Mouse (Mus musculus): ENCODE data around the gene Unc5a. TPM values are rescaled to one million over a fixed set of nuclear protein-coding genes. Genes with fewer than 3 reads are reported as not detected.

Unc5a gene
- total RNA-seq, 2 experiments from 2014 or later: 7.5 to 7.9 TPM

DNA sequence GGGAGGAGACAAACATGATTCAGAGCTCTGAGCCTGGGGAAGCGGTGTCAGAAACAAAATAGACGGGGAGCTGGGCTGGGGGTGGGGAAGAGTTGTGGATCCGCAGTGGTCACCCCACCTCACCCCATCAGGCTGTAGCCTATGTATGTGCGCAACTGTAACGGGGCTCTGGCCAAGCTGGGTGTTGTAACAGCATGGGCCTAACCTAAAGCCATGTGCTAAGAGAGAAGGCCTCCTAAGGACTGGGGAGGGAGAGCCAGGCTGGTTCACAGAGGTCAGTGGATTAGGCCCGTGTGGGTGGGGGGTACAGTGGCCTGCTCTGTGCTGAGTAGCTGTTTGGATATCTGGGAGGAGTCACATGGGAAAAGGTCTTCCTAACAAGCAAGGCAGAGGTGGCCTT lies 10.6 kb downstream of the Unc5a start:
- Histone ChIP-seq H3K27ac (no peak overlapping the region), H3K4me3 (no peak overlapping the region)
- intact Hi-C loops (cut with DNase I): no loop called here
- no peak for DNase-seq
- no peak for TF ChIP-seq CTCF (IDR thresholded peaks at IDR 0.05)

DNA sequence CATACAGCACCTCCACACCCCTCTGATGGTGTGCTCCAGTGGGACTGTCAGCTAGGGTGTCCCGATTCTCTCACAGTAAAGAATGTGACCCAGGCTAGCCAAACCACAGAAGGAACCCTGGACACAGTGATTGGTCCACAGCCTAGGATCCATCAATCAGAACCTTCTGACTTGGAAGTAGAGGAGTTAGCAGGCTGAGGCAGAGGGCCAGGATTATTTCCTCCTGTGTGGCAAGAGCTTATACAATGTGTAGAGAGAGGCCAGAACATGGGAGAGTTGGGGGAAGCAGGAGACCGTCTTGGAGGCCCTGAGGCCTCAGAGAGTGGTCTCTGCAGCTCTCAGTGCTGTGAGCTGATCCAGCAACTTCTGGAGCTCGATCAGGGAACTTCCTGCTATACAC lies 11.3 kb downstream of the Unc5a start:
- no peak for DNase-seq
- H3K4me3 ChIP-seq: no peak overlapping the region
- intact Hi-C loops (cut with DNase I): no loop called here
- H3K27ac ChIP-seq: no peak overlapping the region
- no peak for TF ChIP-seq CTCF (IDR thresholded peaks at IDR 0.05)

DNA sequence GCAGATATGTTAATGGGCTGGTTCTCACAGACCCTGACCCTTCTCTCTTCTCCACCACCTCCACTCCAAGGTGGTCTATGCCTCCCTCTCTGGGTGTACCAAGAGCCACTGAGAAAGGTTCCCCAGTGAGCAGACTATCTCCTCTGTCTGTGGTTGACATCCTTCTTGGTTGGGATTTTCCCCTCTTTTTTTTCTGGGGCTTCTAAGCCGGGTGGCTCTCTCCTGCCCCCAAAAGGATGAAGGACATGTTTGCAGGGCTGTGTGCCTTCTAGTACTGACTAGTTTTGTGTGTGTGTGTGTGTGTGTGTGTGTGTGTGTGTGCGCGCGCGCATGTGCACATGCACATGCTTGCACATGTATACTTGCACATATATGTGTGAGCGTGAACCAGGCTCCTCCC lies 16.0 kb downstream of the Unc5a start:
- Histone ChIP-seq H3K4me3 (no peak overlapping the region), H3K27ac (no peak overlapping the region)
- TF ChIP-seq CTCF (IDR thresholded peaks at IDR 0.05): peak; percentile 17; the same call in 1 of the 2 replicates
- intact Hi-C loops (cut with DNase I): no loop called here
- DNase-seq: no peak

DNA sequence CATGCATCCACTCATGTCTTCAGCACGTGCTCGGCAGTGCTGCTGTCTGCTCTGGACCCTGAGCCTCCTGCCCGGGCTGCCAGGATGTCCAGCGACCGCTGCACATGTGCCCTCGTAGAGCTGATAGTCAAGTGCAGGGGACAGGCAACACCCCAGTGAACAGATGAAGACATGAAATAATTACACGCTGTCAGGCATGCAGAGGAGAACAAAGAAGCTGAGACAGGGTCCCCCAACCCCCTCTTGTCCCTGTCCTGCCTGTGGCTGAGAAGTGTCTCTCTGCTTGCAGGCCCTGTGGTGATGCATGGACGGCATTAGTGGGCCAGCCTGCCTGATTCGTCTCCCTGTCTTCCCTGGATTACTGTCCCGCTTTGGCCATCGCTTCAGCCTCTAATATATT lies 18.3 kb downstream of the Unc5a start:
- Histone ChIP-seq H3K27ac (no peak overlapping the region), H3K4me3 (no peak overlapping the region)
- TF ChIP-seq CTCF (IDR thresholded peaks at IDR 0.05): no peak
- DNase-seq: no peak
- intact Hi-C loops (cut with DNase I): no loop called here

DNA sequence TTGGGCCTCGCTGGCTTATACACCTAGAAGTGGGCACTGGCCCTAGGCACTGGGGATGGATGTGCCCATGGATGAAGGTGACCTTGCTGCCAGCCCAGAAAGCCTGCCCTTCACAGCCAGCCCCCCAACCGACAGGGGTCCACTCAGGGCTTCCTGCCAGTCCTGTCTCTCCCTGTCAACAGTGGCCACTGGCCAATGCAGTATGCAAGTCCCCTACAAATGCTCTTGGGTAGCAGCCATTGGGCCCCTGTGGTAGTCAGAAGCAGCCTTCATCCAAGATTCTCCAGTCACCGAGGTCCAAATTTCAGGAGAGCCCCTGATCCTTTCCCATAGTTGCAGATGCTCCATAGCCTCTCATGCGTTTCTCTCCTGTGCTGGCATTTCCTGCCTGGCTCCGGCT lies 19.4 kb downstream of the Unc5a start:
- intact Hi-C loops (cut with DNase I): no loop called here
- no peak overlapping the region for H3K4me3 ChIP-seq
- TF ChIP-seq CTCF (IDR thresholded peaks at IDR 0.05): no peak
- DNase-seq: no peak
- H3K27ac ChIP-seq: no peak overlapping the region

DNA sequence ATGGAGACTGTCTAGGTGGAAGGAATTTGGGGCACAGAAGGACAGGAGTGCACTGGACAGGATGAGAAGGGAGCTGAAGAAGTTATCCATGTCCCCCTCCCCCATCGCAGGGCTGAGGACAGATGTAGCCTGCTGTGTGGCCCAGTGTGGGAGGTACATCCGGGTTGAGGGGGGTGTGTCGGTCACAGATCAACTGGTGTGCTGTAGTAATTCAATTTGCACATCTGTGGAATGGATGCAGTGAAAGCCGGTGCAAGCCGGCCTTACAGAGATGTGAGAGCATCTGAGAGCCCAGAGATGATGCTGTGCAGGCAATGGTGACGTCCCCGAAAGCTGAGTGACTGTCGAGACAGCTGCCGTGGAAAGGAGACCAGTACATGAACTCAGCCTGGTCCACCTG lies 20.3 kb downstream of the Unc5a start:
- intact Hi-C loops (cut with DNase I): no loop called here
- no peak overlapping the region for H3K27ac ChIP-seq
- DNase-seq: no peak
- H3K4me3 ChIP-seq: no peak overlapping the region
- no peak for TF ChIP-seq CTCF (IDR thresholded peaks at IDR 0.05)

DNA sequence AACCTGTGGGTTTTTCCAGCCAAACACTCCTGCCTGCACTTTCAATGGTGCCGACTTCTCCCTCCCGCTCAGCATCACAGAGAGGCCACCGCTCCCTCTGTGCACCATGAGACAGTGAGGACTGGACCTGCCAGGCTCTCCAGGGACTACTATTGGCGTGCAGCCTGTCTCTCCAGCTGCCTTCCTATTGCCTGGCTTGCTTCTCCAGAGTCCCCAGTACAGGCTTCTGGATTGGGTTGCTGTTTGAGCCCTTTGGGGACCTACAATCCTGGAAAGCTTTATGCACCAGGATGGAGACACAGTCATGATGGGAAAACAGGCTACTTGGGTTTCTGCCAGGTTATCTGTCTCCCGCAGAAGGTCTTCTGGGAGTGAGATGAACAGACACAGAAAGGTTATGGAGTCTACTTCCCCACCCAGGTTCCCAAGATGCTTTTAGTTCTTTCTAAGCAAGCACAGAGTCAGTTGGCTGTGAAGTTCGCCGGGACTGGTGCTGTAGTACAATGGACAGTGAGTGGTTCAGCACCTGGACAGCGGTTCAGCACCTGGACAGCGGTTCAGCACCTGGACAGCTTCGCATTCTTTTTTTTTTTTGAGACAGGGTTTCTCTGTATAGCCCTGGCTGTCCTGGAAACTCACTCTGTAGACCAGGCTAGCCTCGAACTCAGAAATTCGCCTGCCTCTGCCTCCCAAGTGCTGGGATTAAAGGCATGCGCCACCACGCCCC lies 21.5 kb downstream of the Unc5a start:
- intact Hi-C loops (cut with DNase I): no loop called here
- no peak for TF ChIP-seq CTCF (IDR thresholded peaks at IDR 0.05)
- Histone ChIP-seq H3K27ac (no peak overlapping the region), H3K4me3 (no peak overlapping the region)
- no peak for DNase-seq

DNA sequence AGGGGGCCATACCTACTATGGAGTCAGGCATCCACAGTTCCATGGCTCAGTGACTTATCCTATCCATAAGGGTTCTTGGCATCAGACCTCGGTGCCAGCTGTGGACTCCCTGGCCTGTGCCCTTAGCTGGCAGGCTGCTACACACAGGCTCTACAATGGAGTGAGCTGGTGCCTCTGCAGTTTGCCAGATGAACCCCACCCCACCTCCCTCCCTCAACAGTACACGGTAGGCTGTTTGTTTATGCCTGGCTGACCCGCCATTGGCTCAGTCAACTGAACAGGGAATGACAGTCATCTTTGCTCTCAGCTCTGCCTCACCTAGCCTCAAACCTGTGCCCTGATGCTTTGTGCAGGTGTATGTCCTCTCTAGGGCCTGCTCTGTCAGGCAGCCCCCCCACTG lies 26.3 kb downstream of the Unc5a start:
- Histone ChIP-seq H3K27ac (no peak overlapping the region), H3K4me3 (no peak overlapping the region)
- intact Hi-C loops (cut with DNase I): no loop called here
- TF ChIP-seq CTCF (IDR thresholded peaks at IDR 0.05): no peak
- no peak for DNase-seq

DNA sequence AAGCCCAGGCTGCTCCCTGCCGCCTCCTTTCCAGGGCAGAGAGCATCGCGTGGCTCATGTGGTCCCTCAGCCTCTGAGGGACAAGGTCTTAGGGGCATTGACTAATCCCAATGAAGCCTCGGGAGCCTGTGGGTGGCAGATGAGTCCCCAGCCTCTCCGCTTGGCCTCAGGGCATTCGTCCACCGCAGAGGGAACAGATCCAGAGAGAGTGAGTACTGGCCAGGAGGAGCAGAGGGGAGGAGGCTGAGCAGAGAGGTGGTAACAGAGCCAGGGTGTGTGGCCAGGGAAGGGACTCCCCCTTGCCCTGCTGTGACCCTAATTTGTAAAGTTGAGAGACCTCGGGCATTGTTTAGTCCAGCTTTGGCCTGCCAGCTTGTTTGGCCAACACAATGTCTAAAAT lies 29.6 kb downstream of the Unc5a start:
- no peak for DNase-seq
- Histone ChIP-seq H3K4me3 (no peak overlapping the region), H3K27ac (no peak overlapping the region)
- no peak for TF ChIP-seq CTCF (IDR thresholded peaks at IDR 0.05)
- intact Hi-C loops (cut with DNase I): no loop called here

DNA sequence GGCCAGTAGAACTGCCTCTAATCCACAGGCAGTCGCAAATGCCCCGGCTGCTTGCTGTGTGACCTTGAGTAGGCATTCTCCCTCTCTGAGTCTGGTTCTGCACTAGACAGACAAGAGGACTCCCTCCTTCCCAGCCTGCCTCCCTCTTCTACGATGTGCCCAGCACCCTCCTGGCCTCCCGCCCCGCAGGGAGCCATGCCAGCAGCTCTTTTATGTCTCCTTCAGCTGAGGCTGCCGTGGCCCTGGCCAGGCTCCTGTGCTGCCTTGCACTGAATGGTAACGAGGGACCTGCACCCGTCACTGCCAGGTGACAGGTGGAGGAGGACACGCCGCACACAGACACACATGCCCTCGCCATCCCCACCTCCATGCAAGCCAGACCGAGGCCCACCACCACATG lies 31.7 kb downstream of the Unc5a start:
- Histone ChIP-seq H3K4me3 (no peak overlapping the region), H3K27ac (no peak overlapping the region)
- DNase-seq: peak; percentile 59
- TF ChIP-seq CTCF (IDR thresholded peaks at IDR 0.05): no peak
- intact Hi-C loops (cut with DNase I): no loop called here

DNA sequence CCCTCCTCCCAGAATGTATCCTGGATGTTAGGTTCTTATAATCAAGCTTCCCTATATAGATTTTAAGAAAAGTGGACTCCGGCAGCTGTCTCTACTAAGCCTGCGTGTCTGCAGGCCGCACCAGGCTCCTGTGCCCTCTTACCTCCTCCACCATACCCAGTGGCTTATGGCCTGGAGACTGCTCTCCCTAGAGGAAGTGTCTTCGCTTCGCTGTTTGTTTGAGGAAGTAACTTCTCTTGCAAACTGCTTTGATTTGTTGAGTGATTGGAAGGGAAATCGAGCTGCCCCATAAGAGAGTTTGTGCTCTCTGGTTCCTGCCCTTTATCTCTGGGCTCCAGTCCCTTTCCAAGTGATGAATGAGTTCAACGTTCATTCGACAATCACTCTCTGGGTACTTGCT lies 33.8 kb downstream of the Unc5a start:
- DNase-seq: no peak
- no peak for TF ChIP-seq CTCF (IDR thresholded peaks at IDR 0.05)
- no peak overlapping the region for H3K27ac ChIP-seq
- intact Hi-C loops (cut with DNase I): no loop called here
- H3K4me3 ChIP-seq: no peak overlapping the region

DNA sequence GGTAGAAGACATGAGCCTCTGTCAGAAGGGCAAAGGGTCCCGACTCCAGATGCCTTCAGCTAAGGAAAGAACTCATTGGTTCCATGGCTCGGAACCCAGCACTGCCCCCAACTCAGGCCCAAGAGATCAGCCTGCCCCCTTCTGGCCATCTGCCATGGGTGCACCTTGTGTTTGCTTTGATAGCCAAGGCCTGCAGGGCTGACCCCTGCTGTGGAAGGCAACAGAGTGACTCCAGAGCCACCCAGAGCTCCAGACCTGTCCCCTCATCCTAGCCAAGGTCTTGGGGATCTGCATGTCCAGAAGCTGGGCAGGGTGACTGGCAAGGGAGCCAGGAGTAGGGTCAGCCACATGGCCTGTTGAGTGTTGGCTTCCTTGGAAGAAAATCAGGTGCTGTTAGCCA lies 34.4 kb downstream of the Unc5a start:
- TF ChIP-seq CTCF (IDR thresholded peaks at IDR 0.05): peak; percentile 25; the same call in 1 of the 2 replicates
- Histone ChIP-seq H3K27ac (no peak overlapping the region), H3K4me3 (no peak overlapping the region)
- intact Hi-C loops (cut with DNase I): no loop called here
- no peak for DNase-seq

DNA sequence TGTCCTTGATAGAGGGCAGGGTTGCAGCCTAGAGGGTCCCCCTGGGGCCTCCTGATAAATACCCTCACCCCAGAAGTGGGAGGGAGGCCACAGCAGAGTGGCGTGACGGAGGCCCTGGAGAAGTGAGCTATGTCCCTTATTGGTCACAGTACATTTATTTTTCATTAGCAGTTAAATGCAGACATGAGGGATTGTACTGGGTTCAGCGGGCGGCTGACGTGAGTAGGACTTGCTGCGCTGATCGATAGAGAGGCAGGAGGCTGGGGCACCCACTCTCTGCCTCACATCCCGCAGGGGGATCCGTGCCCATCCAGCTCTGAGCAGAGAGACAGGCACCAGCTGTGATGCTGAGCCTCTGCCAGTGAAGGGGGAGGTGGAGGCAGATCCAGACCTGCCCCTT lies 38.2 kb downstream of the Unc5a start:
- no peak for DNase-seq
- intact Hi-C loops (cut with DNase I): no loop called here
- TF ChIP-seq CTCF (IDR thresholded peaks at IDR 0.05): no peak
- Histone ChIP-seq H3K4me3 (no peak overlapping the region), H3K27ac (no peak overlapping the region)

DNA sequence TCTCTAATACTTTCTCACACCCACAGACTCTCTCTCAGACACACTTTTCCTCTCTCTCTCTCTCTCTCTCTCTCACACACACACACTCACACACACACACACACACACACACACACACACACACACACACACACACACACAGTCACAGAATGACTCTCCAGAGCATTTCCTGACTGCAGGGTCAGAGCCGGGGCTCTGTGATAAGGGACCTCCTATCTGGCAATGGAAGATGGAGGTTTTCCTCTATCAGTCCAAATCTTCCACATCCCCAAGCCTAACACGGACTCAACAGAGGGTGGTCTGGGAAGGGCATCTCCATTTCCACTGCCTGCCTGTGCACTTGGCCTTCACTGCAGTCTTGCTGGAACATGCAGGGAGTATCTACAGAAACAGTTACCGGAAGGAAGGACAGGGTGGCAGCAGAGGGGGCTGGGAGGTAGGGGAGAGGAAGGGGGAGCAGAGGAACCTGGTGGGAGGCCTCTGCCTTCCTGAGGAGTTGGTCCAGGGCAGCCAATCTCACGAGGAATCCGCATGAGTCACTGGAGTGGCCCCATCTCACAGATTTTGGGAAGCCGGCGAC lies 39.1 kb downstream of the Unc5a start:
- DNase-seq: no peak
- Histone ChIP-seq H3K27ac (no peak overlapping the region), H3K4me3 (no peak overlapping the region)
- intact Hi-C loops (cut with DNase I): no loop called here
- TF ChIP-seq CTCF (IDR thresholded peaks at IDR 0.05): no peak

Data from gastrocnemius, adult 2 months (tissue).